Mouse (Mus musculus): ENCODE results near the gene Thnsl2. TPM values are rescaled to one million over a fixed set of nuclear protein-coding genes. Genes with fewer than 3 reads are reported as not detected.

Gene Thnsl2
- polyA plus RNA-seq, 1 experiment from 2014 or later, result 23.0 TPM

DNA sequence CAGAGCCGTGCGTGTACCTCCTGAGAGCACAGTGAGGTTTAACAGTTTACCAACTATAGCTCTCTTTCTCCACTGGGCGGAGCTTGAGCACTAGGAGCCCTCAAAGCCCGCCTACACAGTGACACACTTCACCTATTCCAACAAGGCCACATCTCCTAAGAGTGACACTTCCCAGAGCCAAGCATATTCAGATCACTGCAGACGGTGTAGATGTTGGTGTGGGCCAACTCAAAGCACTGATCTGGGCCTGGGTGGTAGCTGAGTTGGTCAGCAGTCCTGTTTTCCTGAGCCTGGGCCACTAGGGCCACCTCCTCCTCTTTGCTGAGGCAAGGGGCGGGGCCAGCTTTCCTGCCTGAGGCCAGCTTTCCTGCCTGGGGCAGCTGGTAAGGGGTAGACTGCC lies 20.2 kb upstream of the Thnsl2 start:
- WGBS, result 32% methylated on average over 6 of the region's 6 CpGs
- no peak overlapping the region for H3K4me3 ChIP-seq (ENCODE audit: low read depth, low read length)
- no peak overlapping the region for H3K4me2 ChIP-seq (ENCODE audit: low read length)
- H3K36me3 ChIP-seq (ENCODE audit: control insufficient read depth, insufficient read depth, low read length), result no peaks in the 10 kb centered on the region
- no peak overlapping the region for H3K27ac ChIP-seq (ENCODE audit: low read depth)
- DNase-seq (ENCODE audit: low spot score) (no peak), ATAC-seq (replicated peaks; ENCODE audit: low FRiP score, low TSS enrichment, low read depth) (no peak; the same call in 1 of the 2 replicates)
- H3K4me1 ChIP-seq (replicated peaks; ENCODE audit: control insufficient read depth, insufficient read depth, low read length), result no peaks in the 10 kb centered on the region
- H3K27me3 ChIP-seq (replicated peaks; ENCODE audit: control insufficient read depth, insufficient read depth, low read length), result no peaks in the 10 kb centered on the region
- no peaks in the 10 kb centered on the region for H3K9me3 ChIP-seq (ENCODE audit: control insufficient read depth, low read length)
- H3K9ac ChIP-seq (ENCODE audit: low read length), result no peak overlapping the region

DNA sequence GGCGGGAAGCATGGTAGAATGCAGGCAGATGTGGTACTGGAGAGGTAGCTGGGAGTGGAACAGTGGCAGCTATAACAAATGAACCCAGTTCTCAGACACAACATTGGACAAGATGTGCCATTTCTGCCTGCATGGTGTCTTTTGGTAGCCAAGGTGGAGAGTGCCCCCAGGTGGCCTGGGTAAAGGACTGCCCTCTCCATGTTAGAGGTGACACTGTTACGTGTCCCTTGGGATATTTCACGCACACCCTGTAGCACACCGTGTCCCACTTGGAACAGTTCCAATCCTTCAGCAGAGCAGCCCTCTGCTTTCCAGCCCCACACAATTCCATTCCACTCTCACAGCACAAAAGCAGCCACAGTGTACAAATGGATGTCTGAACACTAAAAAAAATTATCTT lies 18.0 kb upstream of the Thnsl2 start:
- no peak overlapping the region for H3K27ac ChIP-seq (ENCODE audit: low read depth)
- 72% methylated on average over 4 of the region's 4 CpGs for WGBS
- H3K27me3 ChIP-seq (replicated peaks; ENCODE audit: control insufficient read depth, insufficient read depth, low read length), result no peaks in the 10 kb centered on the region
- no peaks in the 10 kb centered on the region for H3K36me3 ChIP-seq (ENCODE audit: control insufficient read depth, insufficient read depth, low read length)
- H3K9me3 ChIP-seq (ENCODE audit: control insufficient read depth, low read length), result no peaks in the 10 kb centered on the region
- no peak overlapping the region for H3K9ac ChIP-seq (ENCODE audit: low read length)
- no peak for ATAC-seq (replicated peaks; ENCODE audit: low FRiP score, low TSS enrichment, low read depth)
- no peaks in the 10 kb centered on the region for H3K4me1 ChIP-seq (replicated peaks; ENCODE audit: control insufficient read depth, insufficient read depth, low read length)
- DNase-seq (ENCODE audit: low spot score), result no peak
- H3K4me3 ChIP-seq (ENCODE audit: low read depth, low read length), result no peak overlapping the region
- no peak overlapping the region for H3K4me2 ChIP-seq (ENCODE audit: low read length)

DNA sequence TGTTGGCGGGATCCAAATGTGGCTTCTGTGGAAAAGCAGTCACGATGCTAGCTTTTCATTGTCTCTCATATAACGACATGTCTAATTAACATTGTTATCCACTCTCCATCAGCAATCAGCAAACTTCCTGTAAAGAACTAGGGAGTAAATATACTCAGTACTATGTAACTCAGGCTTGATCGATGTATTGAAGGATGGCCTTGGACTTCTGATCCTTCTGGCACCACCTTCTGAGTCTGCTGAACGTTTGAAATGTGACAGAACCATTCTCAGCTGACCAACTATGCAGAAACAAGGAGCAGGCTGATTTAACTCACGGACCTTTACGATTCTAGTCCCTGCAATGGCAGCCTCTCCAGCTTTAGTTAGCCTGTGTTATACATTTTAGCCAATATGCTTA lies 17.1 kb upstream of the Thnsl2 start:
- WGBS, result 65% methylated on average over 7 of the region's 7 CpGs
- Histone ChIP-seq H3K4me1 (replicated peaks; ENCODE audit: control insufficient read depth, insufficient read depth, low read length) (no peaks in the 10 kb centered on the region), H3K9me3 (ENCODE audit: control insufficient read depth, low read length) (no peaks in the 10 kb centered on the region)

DNA sequence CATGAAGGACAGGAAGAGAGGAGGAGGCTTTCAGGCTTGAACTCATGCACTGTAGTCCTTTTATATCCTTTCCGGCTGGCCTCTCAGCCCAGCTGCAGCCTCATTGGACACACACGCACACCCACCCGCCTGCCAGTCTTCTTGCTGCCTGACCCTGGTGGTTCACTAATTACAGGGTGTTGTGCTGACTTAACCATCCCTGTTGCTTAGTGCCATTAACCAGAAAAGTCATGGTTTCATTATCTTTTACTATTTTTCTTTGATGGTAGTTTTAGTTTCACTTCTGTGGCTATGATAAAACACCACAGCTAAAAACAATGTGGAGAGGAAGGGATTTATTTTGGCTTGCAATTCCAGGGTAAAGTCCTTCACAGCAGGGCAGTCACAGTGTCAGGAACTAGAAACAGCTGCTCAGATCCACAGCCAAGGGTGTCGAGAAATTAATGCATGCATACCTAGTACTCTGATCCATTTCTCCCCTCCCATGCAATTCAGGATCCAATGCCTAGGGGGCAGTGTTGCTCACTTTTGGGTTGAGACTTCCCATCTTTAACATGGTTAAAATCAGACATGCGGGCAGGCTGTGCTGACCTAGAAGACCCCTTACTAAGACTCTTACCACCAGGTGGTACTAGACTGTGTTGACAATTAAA lies 12.6 kb upstream of the Thnsl2 start:
- Histone ChIP-seq H3K9me3 (ENCODE audit: control insufficient read depth, low read length) (no peaks in the 10 kb centered on the region), H3K4me3 (ENCODE audit: low read depth, low read length) (no peak overlapping the region), H3K9ac (ENCODE audit: low read length) (no peak overlapping the region), H3K4me2 (ENCODE audit: low read length) (no peak overlapping the region), H3K36me3 (ENCODE audit: control insufficient read depth, insufficient read depth, low read length) (no peaks in the 10 kb centered on the region), H3K27ac (ENCODE audit: low read depth) (no peak overlapping the region), H3K27me3 (replicated peaks; ENCODE audit: control insufficient read depth, insufficient read depth, low read length) (no peaks in the 10 kb centered on the region), H3K4me1 (replicated peaks; ENCODE audit: control insufficient read depth, insufficient read depth, low read length) (no peaks in the 10 kb centered on the region)
- WGBS, result 82% methylated on average over 5 of the region's 5 CpGs
- ATAC-seq (replicated peaks; ENCODE audit: low FRiP score, low TSS enrichment, low read depth) (no peak), DNase-seq (ENCODE audit: low spot score) (no peak)

More for the DNA sequence above, 17.1 kb upstream of the Thnsl2 start:
- ATAC-seq (replicated peaks; ENCODE audit: low FRiP score, low TSS enrichment, low read depth), result no peak
- Histone ChIP-seq H3K4me3 (ENCODE audit: low read depth, low read length) (no peak overlapping the region), H3K4me2 (ENCODE audit: low read length) (no peak overlapping the region), H3K9ac (ENCODE audit: low read length) (no peak overlapping the region), H3K27ac (ENCODE audit: low read depth) (no peak overlapping the region), H3K36me3 (ENCODE audit: control insufficient read depth, insufficient read depth, low read length) (no peaks in the 10 kb centered on the region), H3K27me3 (replicated peaks; ENCODE audit: control insufficient read depth, insufficient read depth, low read length) (no peaks in the 10 kb centered on the region)
- DNase-seq (ENCODE audit: low spot score), result no peak

DNA sequence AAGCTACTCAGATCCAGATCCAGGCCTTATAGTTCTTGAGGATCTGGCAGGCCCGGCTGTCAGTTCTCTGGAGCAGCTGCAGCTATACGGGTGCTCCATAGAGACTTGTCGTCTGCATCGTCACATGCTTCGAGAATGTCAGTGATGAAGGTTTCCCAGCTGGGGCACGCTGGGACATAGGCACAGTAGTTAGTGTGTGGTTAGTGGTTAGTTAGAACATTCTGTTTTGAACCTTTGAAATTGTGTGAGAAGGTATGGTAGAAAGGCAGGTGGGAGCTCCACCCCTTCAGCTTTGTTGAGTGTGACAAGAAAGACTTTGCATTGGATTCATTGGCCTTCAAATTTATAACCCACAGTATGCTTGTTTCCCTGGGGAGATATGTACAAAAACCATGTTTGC lies 10.6 kb upstream of the Thnsl2 start:
- H3K4me2 ChIP-seq (ENCODE audit: low read length), result no peak overlapping the region
- no peaks in the 10 kb centered on the region for H3K36me3 ChIP-seq (ENCODE audit: control insufficient read depth, insufficient read depth, low read length)
- no peak overlapping the region for H3K9ac ChIP-seq (ENCODE audit: low read length)
- no peak for DNase-seq (ENCODE audit: low spot score)
- no peak overlapping the region for H3K27ac ChIP-seq (ENCODE audit: low read depth)
- no peak for ATAC-seq (replicated peaks; ENCODE audit: low FRiP score, low TSS enrichment, low read depth)
- no peak overlapping the region for H3K4me3 ChIP-seq (ENCODE audit: low read depth, low read length)
- no peaks in the 10 kb centered on the region for H3K27me3 ChIP-seq (replicated peaks; ENCODE audit: control insufficient read depth, insufficient read depth, low read length)
- 85% methylated on average over 6 of the region's 6 CpGs for WGBS
- H3K9me3 ChIP-seq (ENCODE audit: control insufficient read depth, low read length), result no peaks in the 10 kb centered on the region
- no peaks in the 10 kb centered on the region for H3K4me1 ChIP-seq (replicated peaks; ENCODE audit: control insufficient read depth, insufficient read depth, low read length)

DNA sequence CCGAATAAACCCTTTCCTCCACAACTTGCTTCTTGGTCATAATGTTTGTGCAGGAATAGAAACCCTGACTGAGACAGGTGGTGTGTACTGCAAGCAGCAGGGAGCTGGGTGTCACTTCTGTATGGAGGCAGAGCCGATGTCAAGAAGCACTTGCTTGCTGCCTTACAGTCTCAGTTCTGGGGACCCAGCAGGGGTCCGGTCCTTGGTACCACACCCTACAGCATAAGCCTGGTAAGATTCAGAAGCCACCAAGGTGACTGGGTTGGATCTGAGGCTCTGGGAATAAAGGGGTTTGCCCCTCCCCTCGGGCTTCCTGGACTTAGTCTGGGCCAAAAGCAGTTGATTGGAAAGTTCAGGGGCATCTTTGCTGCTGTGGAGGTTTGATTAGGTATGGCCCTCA lies 9.2 kb upstream of the Thnsl2 start:
- Histone ChIP-seq H3K27me3 (replicated peaks; ENCODE audit: control insufficient read depth, insufficient read depth, low read length) (no peaks in the 10 kb centered on the region), H3K9me3 (ENCODE audit: control insufficient read depth, low read length) (no peaks in the 10 kb centered on the region), H3K4me1 (replicated peaks; ENCODE audit: control insufficient read depth, insufficient read depth, low read length) (no peaks in the 10 kb centered on the region), H3K9ac (ENCODE audit: low read length) (no peak overlapping the region), H3K36me3 (ENCODE audit: control insufficient read depth, insufficient read depth, low read length) (no peaks in the 10 kb centered on the region), H3K4me2 (ENCODE audit: low read length) (no peak overlapping the region), H3K27ac (ENCODE audit: low read depth) (no peak overlapping the region), H3K4me3 (ENCODE audit: low read depth, low read length) (no peak overlapping the region)
- DNase-seq (ENCODE audit: low spot score) (no peak), ATAC-seq (replicated peaks; ENCODE audit: low FRiP score, low TSS enrichment, low read depth) (no peak)
- 85% methylated on average over 4 of the region's 4 CpGs for WGBS

DNA sequence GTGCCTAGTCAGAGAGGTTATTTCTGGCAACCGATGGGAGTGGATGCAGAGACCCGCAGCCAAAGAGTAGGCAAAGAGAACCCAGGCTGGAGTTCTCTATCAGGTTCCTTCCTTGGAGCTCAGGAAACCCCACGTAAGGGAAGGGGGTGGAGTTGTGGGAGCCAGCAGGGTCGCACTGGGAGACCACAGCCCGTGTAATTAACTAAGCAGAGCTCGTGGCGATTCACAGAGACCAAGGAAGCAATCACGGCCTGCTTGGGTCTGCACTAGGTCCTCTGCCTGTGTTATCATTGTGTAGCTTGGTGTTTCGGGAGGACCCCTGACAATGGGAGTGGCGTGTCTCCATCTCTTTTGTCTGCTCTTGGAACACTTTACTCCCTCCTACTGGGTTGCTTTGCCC lies 6.9 kb upstream of the Thnsl2 start:
- H3K4me3 ChIP-seq (ENCODE audit: low read depth, low read length), result no peak overlapping the region
- no peak overlapping the region for H3K4me2 ChIP-seq (ENCODE audit: low read length)
- H3K9me3 ChIP-seq (ENCODE audit: control insufficient read depth, low read length), result no peaks in the 10 kb centered on the region
- no peak for DNase-seq (ENCODE audit: low spot score)
- H3K36me3 ChIP-seq (ENCODE audit: control insufficient read depth, insufficient read depth, low read length), result no peaks in the 10 kb centered on the region
- no peak for ATAC-seq (replicated peaks; ENCODE audit: low FRiP score, low TSS enrichment, low read depth)
- no peaks in the 10 kb centered on the region for H3K27me3 ChIP-seq (replicated peaks; ENCODE audit: control insufficient read depth, insufficient read depth, low read length)
- no peak overlapping the region for H3K27ac ChIP-seq (ENCODE audit: low read depth)
- H3K9ac ChIP-seq (ENCODE audit: low read length), result no peak overlapping the region
- 56% methylated on average over 10 of the region's 10 CpGs for WGBS
- no peaks in the 10 kb centered on the region for H3K4me1 ChIP-seq (replicated peaks; ENCODE audit: control insufficient read depth, insufficient read depth, low read length)

DNA sequence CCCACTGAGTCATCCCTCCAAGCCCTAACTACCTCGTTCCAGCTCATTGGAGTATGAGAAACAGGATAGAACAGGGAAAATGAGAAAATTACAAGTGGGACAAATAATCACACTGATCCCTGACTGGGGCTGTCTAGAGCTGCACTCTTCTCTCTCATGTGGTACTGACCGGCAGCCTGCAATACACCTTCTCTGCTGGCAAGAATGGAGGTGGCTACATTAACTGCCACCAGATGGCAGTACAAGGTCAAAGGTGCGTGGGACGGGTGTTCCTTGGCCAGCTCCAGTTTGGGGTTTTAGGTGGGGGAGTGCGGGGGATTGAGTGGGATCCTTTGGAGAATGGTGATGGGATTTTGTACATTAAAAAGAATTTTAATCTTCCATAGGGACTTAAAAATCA lies 5.3 kb upstream of the Thnsl2 start:
- H3K27ac ChIP-seq (ENCODE audit: low read depth), result no peak overlapping the region
- no peaks in the 10 kb centered on the region for H3K9me3 ChIP-seq (ENCODE audit: control insufficient read depth, low read length)
- DNase-seq (ENCODE audit: low spot score) (no peak), ATAC-seq (replicated peaks; ENCODE audit: low FRiP score, low TSS enrichment, low read depth) (no peak)
- no peak overlapping the region for H3K4me3 ChIP-seq (ENCODE audit: low read depth, low read length)
- H3K36me3 ChIP-seq (ENCODE audit: control insufficient read depth, insufficient read depth, low read length), result no peaks in the 10 kb centered on the region
- H3K4me1 ChIP-seq (replicated peaks; ENCODE audit: control insufficient read depth, insufficient read depth, low read length), result no peaks in the 10 kb centered on the region
- 12% methylated on average over 5 of the region's 5 CpGs for WGBS
- no peak overlapping the region for H3K4me2 ChIP-seq (ENCODE audit: low read length)
- H3K27me3 ChIP-seq (replicated peaks; ENCODE audit: control insufficient read depth, insufficient read depth, low read length), result no peaks in the 10 kb centered on the region
- no peak overlapping the region for H3K9ac ChIP-seq (ENCODE audit: low read length)

DNA sequence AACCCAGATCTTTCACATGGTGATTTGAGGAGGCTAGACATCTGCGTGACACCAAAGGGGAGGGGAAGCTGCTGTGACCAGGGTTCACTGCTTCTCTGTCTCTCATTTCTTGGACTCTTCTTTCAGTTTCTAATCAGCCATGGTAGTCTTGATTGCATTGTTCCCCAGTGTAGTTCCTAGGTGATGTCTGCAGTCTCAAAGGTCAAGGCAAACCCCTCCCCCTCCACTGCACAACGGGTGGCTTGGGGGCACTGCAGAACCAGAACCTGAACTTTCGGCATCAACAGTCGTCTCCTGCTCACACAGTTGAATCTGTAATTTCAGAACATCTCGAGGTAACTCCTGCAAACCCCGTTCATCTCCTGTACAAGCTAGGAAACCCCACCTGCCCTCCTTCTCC lies 4.1 kb upstream of the Thnsl2 start:
- H3K4me3 ChIP-seq (ENCODE audit: low read depth, low read length), result no peak overlapping the region
- peaks cover 1% of the 10 kb centered on the region; the same call in 1 of the 2 replicates for H3K4me1 ChIP-seq (replicated peaks; ENCODE audit: control insufficient read depth, insufficient read depth, low read length)
- H3K9me3 ChIP-seq (ENCODE audit: control insufficient read depth, low read length), result no peaks in the 10 kb centered on the region
- no peaks in the 10 kb centered on the region for H3K36me3 ChIP-seq (ENCODE audit: control insufficient read depth, insufficient read depth, low read length)
- DNase-seq (ENCODE audit: low spot score) (no peak), ATAC-seq (replicated peaks; ENCODE audit: low FRiP score, low TSS enrichment, low read depth) (no peak)
- no peak overlapping the region for H3K4me2 ChIP-seq (ENCODE audit: low read length)
- no peak overlapping the region for H3K27ac ChIP-seq (ENCODE audit: low read depth)
- 72% methylated on average over 6 of the region's 6 CpGs for WGBS
- H3K27me3 ChIP-seq (replicated peaks; ENCODE audit: control insufficient read depth, insufficient read depth, low read length), result no peaks in the 10 kb centered on the region
- H3K9ac ChIP-seq (ENCODE audit: low read length), result no peak overlapping the region
